Mouse (Mus musculus): ENCODE results near the gene Rfc2. TPM values are rescaled to one million over a fixed set of nuclear protein-coding genes. Genes with fewer than 3 reads are reported as not detected.
A peak's percentile ranks its signal among the peaks of the same experiment; 100 is the strongest.

The Rfc2 gene
- polyA plus RNA-seq, 1 experiment from 2014 or later, result 180 TPM

- WGBS, result 81% methylated on average over 7 of the region's 7 CpGs
- peaks cover 42% of the 10 kb centered on the region for H3K4me1 ChIP-seq (ENCODE audit: control insufficient read depth, insufficient read depth, low read length)
Measured at GRCm38 (mm10) chr5:134546790-134547189, 34.4 kb upstream of the Rfc2 start.

GRCm38 (mm10) chr5:134548306-134548705, 32.9 kb upstream of the Rfc2 start:
- Histone ChIP-seq H3K9ac (replicated peaks; ENCODE audit: low read depth, low read length) (no peak overlapping the region), H3K27me3 (ENCODE audit: control insufficient read depth, insufficient read depth, low read length) (no peaks in the 10 kb centered on the region), H3K4me1 (ENCODE audit: control insufficient read depth, insufficient read depth, low read length) (peaks cover 38% of the 10 kb centered on the region), H3K36me3 (ENCODE audit: control insufficient read depth, insufficient read depth, low read length) (peaks cover 4% of the 10 kb centered on the region; the same call in 1 of the 2 replicates), H3K9me3 (ENCODE audit: control insufficient read depth, low read length) (no peaks in the 10 kb centered on the region), H3K4me3 (ENCODE audit: low read depth, low read length) (0 out of 2 replicates have a peak overlapping the region, but pooled peaks have one; percentile 3), H3K4me2 (ENCODE audit: low read depth, low read length) (0 out of 2 replicates have a peak overlapping the region, but pooled peaks have one; percentile 8), H3K27ac (ENCODE audit: low read depth, low read length) (no peak overlapping the region)
- ATAC-seq (ENCODE audit: low read depth), result no peak
- WGBS, result 43% methylated on average over 5 of the region's 5 CpGs

More at GRCm38 (mm10) chr5:134546790-134547189, 34.4 kb upstream of the Rfc2 start:
- no peaks in the 10 kb centered on the region for H3K9me3 ChIP-seq (ENCODE audit: control insufficient read depth, low read length)
- H3K9ac ChIP-seq (replicated peaks; ENCODE audit: low read depth, low read length), result no peak overlapping the region
- no peak for ATAC-seq (ENCODE audit: low read depth)
- H3K4me2 ChIP-seq (ENCODE audit: low read depth, low read length), result 0 out of 2 replicates have a peak overlapping the region, but pooled peaks have one; percentile 6
- peaks cover 4% of the 10 kb centered on the region; the same call in 1 of the 2 replicates for H3K36me3 ChIP-seq (ENCODE audit: control insufficient read depth, insufficient read depth, low read length)
- H3K27me3 ChIP-seq (ENCODE audit: control insufficient read depth, insufficient read depth, low read length), result no peaks in the 10 kb centered on the region
- no peak overlapping the region for H3K4me3 ChIP-seq (ENCODE audit: low read depth, low read length)
- H3K27ac ChIP-seq (ENCODE audit: low read depth, low read length), result no peak overlapping the region

- H3K4me1 ChIP-seq (ENCODE audit: control insufficient read depth, insufficient read depth, low read length), result peaks cover 36% of the 10 kb centered on the region
- H3K36me3 ChIP-seq (ENCODE audit: control insufficient read depth, insufficient read depth, low read length), result no peaks in the 10 kb centered on the region; the same call in 1 of the 2 replicates
- H3K9ac ChIP-seq (replicated peaks; ENCODE audit: low read depth, low read length), result no peak overlapping the region
- no peak overlapping the region for H3K27ac ChIP-seq (ENCODE audit: low read depth, low read length)
- no peak for ATAC-seq (ENCODE audit: low read depth)
- H3K4me2 ChIP-seq (ENCODE audit: low read depth, low read length), result peak overlapping the region; percentile 72
- H3K4me3 ChIP-seq (ENCODE audit: low read depth, low read length), result 0 out of 2 replicates have a peak overlapping the region, but pooled peaks have one; percentile 7
- no peaks in the 10 kb centered on the region for H3K9me3 ChIP-seq (ENCODE audit: control insufficient read depth, low read length)
- 76% methylated on average over 2 of the region's 3 CpGs for WGBS
- no peaks in the 10 kb centered on the region for H3K27me3 ChIP-seq (ENCODE audit: control insufficient read depth, insufficient read depth, low read length)
Measured at GRCm38 (mm10) chr5:134549640-134550168, 31.5 kb upstream of the Rfc2 start.

GRCm38 (mm10) chr5:134550836-134551232, 30.3 kb upstream of the Rfc2 start:
- Histone ChIP-seq H3K4me3 (ENCODE audit: low read depth, low read length) (peak overlapping the region; percentile 89), H3K9me3 (ENCODE audit: control insufficient read depth, low read length) (no peaks in the 10 kb centered on the region), H3K36me3 (ENCODE audit: control insufficient read depth, insufficient read depth, low read length) (no peaks in the 10 kb centered on the region), H3K4me2 (ENCODE audit: low read depth, low read length) (peak overlapping the region; percentile 72), H3K27me3 (ENCODE audit: control insufficient read depth, insufficient read depth, low read length) (no peaks in the 10 kb centered on the region), H3K4me1 (ENCODE audit: control insufficient read depth, insufficient read depth, low read length) (peaks cover 38% of the 10 kb centered on the region), H3K9ac (replicated peaks; ENCODE audit: low read depth, low read length) (peak overlapping the region; percentile 97), H3K27ac (ENCODE audit: low read depth, low read length) (peak overlapping the region; percentile 99)
- ATAC-seq (ENCODE audit: low read depth), result no peak; the same call in 1 of the 2 replicates
- WGBS, result 7% methylated on average over 6 of the region's 6 CpGs

- Histone ChIP-seq H3K27ac (ENCODE audit: low read depth, low read length) (peak overlapping the region; percentile 99), H3K4me2 (ENCODE audit: low read depth, low read length) (peak overlapping the region; percentile 72), H3K36me3 (ENCODE audit: control insufficient read depth, insufficient read depth, low read length) (no peaks in the 10 kb centered on the region), H3K27me3 (ENCODE audit: control insufficient read depth, insufficient read depth, low read length) (no peaks in the 10 kb centered on the region), H3K4me1 (ENCODE audit: control insufficient read depth, insufficient read depth, low read length) (peaks cover 33% of the 10 kb centered on the region), H3K9ac (replicated peaks; ENCODE audit: low read depth, low read length) (peak overlapping the region; percentile 97), H3K4me3 (ENCODE audit: low read depth, low read length) (peak overlapping the region; percentile 89), H3K9me3 (ENCODE audit: control insufficient read depth, low read length) (no peaks in the 10 kb centered on the region)
- 1% methylated on average over 50 of the region's 52 CpGs for WGBS
- peak; percentile 29 for ATAC-seq (ENCODE audit: low read depth)
Measured at GRCm38 (mm10) chr5:134551233-134552109, 29.7 kb upstream of the Rfc2 start.

- H3K27ac ChIP-seq (ENCODE audit: low read depth, low read length), result peak within 1 kb of the TSS; percentile 99
- H3K4me1 ChIP-seq (ENCODE audit: control insufficient read depth, insufficient read depth, low read length), result peaks cover 33% of the 10 kb centered on the region
- peak; percentile 94 for ATAC-seq (ENCODE audit: low read depth)
- H3K4me2 ChIP-seq (ENCODE audit: low read depth, low read length), result peak within 1 kb of the TSS; percentile 72
- H3K9me3 ChIP-seq (ENCODE audit: control insufficient read depth, low read length), result no peaks in the 10 kb centered on the region
- WGBS, result under 1% methylated on average over 49 of the region's 61 CpGs
- no peaks in the 10 kb centered on the region for H3K27me3 ChIP-seq (ENCODE audit: control insufficient read depth, insufficient read depth, low read length)
- peak within 1 kb of the TSS; percentile 97 for H3K9ac ChIP-seq (replicated peaks; ENCODE audit: low read depth, low read length)
- no peaks in the 10 kb centered on the region for H3K36me3 ChIP-seq (ENCODE audit: control insufficient read depth, insufficient read depth, low read length)
- peak within 1 kb of the TSS; percentile 89 for H3K4me3 ChIP-seq (ENCODE audit: low read depth, low read length)
Measured at GRCm38 (mm10) chr5:134552110-134552972, 28.8 kb upstream of the Rfc2 start, which contains the start of gene Clip2. TSS of gene Clip2 (minus strand) at chr5:134552434.

- ATAC-seq (ENCODE audit: low read depth), result no peak
Measured at GRCm38 (mm10) chr5:134553951-134554546, 27.1 kb upstream of the Rfc2 start.

GRCm38 (mm10) chr5:134555463-134556164, 25.6 kb upstream of the Rfc2 start:
- H3K36me3 ChIP-seq (ENCODE audit: control insufficient read depth, insufficient read depth, low read length), result no peaks in the 10 kb centered on the region
- no peaks in the 10 kb centered on the region for H3K27me3 ChIP-seq (ENCODE audit: control insufficient read depth, insufficient read depth, low read length)
- no peaks in the 10 kb centered on the region for H3K9me3 ChIP-seq (ENCODE audit: control insufficient read depth, low read length)
- peak overlapping the region; percentile 6; the same call in 1 of the 2 replicates for H3K27ac ChIP-seq (ENCODE audit: low read depth, low read length)
- WGBS, result 13% methylated on average over 20 of the region's 20 CpGs
- no peak for ATAC-seq (ENCODE audit: low read depth)
- H3K4me1 ChIP-seq (ENCODE audit: control insufficient read depth, insufficient read depth, low read length), result peaks cover 6% of the 10 kb centered on the region
- H3K4me3 ChIP-seq (ENCODE audit: low read depth, low read length), result no peak overlapping the region
- H3K9ac ChIP-seq (replicated peaks; ENCODE audit: low read depth, low read length), result no peak overlapping the region
- peak overlapping the region; percentile 5; the same call in 1 of the 2 replicates for H3K4me2 ChIP-seq (ENCODE audit: low read depth, low read length)

More at GRCm38 (mm10) chr5:134553951-134554546, 27.1 kb upstream of the Rfc2 start:
- Histone ChIP-seq H3K9me3 (ENCODE audit: control insufficient read depth, low read length) (no peaks in the 10 kb centered on the region), H3K4me2 (ENCODE audit: low read depth, low read length) (no peak overlapping the region), H3K4me1 (ENCODE audit: control insufficient read depth, insufficient read depth, low read length) (peaks cover 20% of the 10 kb centered on the region), H3K27me3 (ENCODE audit: control insufficient read depth, insufficient read depth, low read length) (no peaks in the 10 kb centered on the region), H3K27ac (ENCODE audit: low read depth, low read length) (no peak overlapping the region), H3K36me3 (ENCODE audit: control insufficient read depth, insufficient read depth, low read length) (no peaks in the 10 kb centered on the region), H3K9ac (replicated peaks; ENCODE audit: low read depth, low read length) (no peak overlapping the region), H3K4me3 (ENCODE audit: low read depth, low read length) (no peak overlapping the region)
- 81% methylated on average over 5 of the region's 5 CpGs for WGBS

All from neural tube, embryonic 14.5 days (tissue).